Mouse (Mus musculus) erythroblast, embryonic 14.5 days (primary cell): Measurements from ENCODE around the gene Ndufaf3. TPM values are rescaled to one million over a fixed set of nuclear protein-coding genes. Genes with fewer than 3 reads are reported as not detected.

Source experiments
- H3K27me3 ChIP-seq: 2 replicates; pipeline ENCODE4 v1.6.1; 2012; ENCODE audit warnings: inconsistent platforms; ENCODE audit not compliant: control insufficient read depth
- H3K36me3 ChIP-seq: 2 replicates; pipeline ENCODE4 v1.6.1; 2012; ENCODE audit warnings: mild to moderate bottlenecking, inconsistent platforms; ENCODE audit not compliant: control insufficient read depth
- H3K4me1 ChIP-seq: 2 replicates; pipeline ENCODE4 v1.6.1; 2012; ENCODE audit warnings: inconsistent platforms; ENCODE audit not compliant: control insufficient read depth
- H3K4me3 ChIP-seq: replicated peaks from 2 replicates; pipeline ENCODE3; 2012; ENCODE audit warnings: moderate library complexity, mild to moderate bottlenecking, inconsistent platforms
- H3K9me3 ChIP-seq: 2 replicates; pipeline ENCODE4 v1.6.1; 2012; ENCODE audit warnings: low read length, inconsistent platforms, mixed read lengths; ENCODE audit not compliant: control insufficient read depth
- GATA1 ChIP-seq: IDR thresholded peaks from 2 replicates; pipeline ENCODE4 v1.6.1; 2012; ENCODE audit warnings: low read length, inconsistent platforms, mixed read lengths
- TAL1 ChIP-seq: IDR thresholded peaks from 3 replicates; pipeline ENCODE4 v1.6.1; 2012; ENCODE audit warnings: low read length, inconsistent platforms, mixed read lengths
- polyA plus RNA-seq: library from polyadenylated mRNA; stranded (reverse); fragments of >175 nt; gene quantifications from 2 replicates; pipeline ENCODE4 v1.2.3, GENCODE M21; 2012

The Ndufaf3 gene
- polyA plus RNA-seq, 1 experiment = 1.1 TPM

DNA sequence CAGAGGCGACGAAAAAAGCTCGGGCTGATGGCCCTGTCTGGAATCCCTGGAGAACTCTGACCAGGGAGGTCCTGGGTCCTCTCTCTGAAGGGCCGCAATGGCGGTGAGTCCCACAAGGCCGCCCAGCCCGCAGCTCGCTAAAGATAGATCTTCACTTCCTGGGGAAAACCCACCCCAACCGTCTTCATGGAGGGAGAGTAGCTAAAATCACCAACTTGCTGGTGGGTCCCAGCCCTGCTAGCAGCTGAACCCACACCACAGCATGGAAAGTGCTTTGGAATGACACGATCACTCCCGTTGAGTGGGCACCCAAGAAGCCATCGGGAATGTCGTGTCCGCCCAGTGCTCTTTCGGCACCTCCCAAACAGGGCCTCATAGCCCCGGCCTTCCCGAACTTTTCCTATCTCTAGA lies 1.3 kb upstream of the Ndufaf3 start:
- Histone ChIP-seq H3K27me3 (no peaks in the 10 kb centered on the region), H3K4me1 (peaks cover 78% of the 10 kb centered on the region), H3K36me3 (peaks cover 59% of the 10 kb centered on the region), H3K4me3 (peak overlapping the region; percentile 73), H3K9me3 (no peaks in the 10 kb centered on the region)
- TF ChIP-seq GATA1 = no peak
- TF ChIP-seq TAL1 = no peak

DNA sequence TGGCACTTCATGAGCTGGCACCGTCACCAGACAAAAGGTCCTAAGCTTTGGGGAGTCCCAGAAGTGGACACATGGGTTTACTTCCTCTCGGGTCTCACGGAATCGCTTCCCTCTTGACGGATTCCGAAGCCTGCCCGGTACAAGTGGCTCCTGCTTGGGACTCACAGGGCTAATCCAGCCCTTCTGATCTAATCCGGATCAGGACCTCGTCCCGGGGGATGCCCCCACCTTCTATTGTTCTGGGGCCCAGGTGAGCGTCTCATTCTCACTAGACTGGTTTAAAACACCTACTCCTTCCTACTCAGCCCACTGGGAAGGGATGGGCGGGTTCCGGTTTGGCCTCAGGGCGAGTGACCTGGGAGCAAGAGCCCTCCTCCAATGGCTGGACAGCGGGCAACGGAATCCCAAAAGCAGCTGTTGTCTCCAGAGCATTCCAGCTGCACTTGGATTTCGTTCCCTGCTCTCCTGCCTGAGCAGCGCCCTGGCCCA lies 741 bp upstream of the Ndufaf3 start:
- peak overlapping the region; percentile 73 for H3K4me3 ChIP-seq
- no peaks in the 10 kb centered on the region for H3K9me3 ChIP-seq
- H3K27me3 ChIP-seq = no peaks in the 10 kb centered on the region
- H3K4me1 ChIP-seq = peaks cover 82% of the 10 kb centered on the region
- H3K36me3 ChIP-seq = peaks cover 59% of the 10 kb centered on the region
- TF ChIP-seq GATA1 = no peak
- TF ChIP-seq TAL1 = no peak

DNA sequence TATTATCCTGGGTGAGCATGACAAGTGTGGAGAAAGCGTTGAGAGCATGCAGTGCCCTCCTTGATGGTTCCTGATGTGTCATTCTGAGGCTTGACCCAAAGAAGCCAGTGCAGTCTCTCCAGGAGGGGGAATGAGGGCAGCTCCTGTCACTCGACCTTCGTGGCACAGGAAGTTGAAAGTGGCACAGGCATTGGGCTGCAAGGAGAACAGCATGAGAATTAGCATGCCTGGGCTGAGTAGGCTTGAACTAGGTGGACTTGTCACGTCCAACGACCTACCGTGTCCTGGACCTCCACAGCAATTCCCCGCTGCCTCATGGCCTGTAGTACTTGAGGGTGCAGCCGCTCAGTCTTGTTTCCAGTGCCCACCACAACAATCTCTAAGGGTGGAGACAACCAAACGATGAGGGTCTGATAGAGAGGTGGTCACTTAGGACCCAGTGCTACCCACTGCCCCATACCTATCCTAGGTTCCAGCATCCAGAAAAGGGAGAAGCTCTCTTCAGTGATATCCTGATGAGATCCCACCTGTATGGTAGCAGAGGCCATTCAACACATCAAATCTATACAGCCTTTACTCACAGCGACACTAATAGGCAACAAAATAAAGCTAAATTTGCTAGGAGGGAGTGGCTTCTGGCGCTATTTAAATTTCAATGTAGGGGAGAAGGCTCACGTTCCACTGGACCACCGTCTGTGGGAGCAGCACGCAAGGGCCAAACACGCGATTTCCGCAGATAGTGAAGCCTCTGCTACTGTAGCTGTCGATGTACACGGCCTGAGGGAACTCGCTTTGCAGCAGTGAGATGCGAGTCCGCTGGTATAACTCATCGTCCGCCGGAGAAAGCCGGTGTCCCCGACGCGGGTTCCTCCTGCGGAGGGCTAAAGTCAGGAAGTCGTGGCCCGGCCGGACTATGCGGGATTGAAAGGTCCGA lies 1.1 kb downstream of the Ndufaf3 start:
- H3K4me1 ChIP-seq = peaks cover 89% of the 10 kb centered on the region
- TF ChIP-seq TAL1 (no peak), GATA1 (no peak)
- peaks cover 59% of the 10 kb centered on the region for H3K36me3 ChIP-seq

DNA sequence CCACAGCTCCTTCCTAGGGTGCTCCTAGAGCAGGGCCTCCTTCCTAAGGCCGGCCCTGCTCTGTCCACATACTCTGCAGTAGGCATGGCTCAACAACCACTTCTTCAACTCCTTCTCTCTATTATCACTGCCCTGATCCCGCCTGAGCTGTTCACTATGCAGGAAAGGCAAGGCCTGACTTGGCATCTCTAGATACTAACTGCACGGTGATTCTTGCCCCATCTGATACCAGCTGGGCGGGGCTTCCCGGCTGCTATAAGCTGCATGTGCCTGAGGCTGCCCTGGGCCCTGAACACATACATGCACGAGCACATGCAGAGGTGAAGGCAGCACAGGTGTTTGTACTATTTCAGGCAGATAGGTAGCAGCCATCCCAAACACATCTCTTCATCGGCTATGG lies 3.1 kb downstream of the Ndufaf3 start:
- Histone ChIP-seq H3K27me3 (no peaks in the 10 kb centered on the region), H3K4me1 (peaks cover 82% of the 10 kb centered on the region), H3K4me3 (no peak overlapping the region), H3K36me3 (peaks cover 66% of the 10 kb centered on the region), H3K9me3 (no peaks in the 10 kb centered on the region)
- TF ChIP-seq GATA1 (peak; percentile 56; the same call in 1 of the 2 replicates), TAL1 (no peak)

More for the DNA sequence above, 1.1 kb downstream of the Ndufaf3 start:
- H3K9me3 ChIP-seq = no peaks in the 10 kb centered on the region
- no peaks in the 10 kb centered on the region for H3K27me3 ChIP-seq
- H3K4me3 ChIP-seq = peak overlapping the region; percentile 73

DNA sequence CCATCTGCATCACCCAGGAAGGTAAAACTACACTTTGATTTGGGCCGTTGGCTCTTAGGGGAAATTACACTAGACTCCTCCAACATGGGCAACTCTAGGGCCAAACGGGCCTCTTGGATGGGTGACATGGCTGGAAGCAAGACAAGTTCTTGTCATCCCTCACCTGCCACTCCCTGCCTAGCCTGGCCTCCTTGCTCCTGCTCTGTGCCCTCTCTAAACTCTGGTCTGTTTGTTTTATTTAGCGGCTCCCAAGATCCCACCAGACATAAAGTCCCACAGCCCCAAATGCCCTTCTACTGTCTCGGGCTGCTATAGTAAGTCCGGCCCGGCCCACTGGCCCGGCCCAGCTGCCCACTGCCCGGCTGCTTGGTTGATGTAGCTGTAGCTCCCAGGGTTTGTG lies 3.6 kb downstream of the Ndufaf3 start:
- no peak for TF ChIP-seq TAL1
- TF ChIP-seq GATA1 = no peak
- H3K9me3 ChIP-seq = no peaks in the 10 kb centered on the region
- H3K36me3 ChIP-seq = peaks cover 70% of the 10 kb centered on the region
- no peak overlapping the region for H3K4me3 ChIP-seq
- H3K4me1 ChIP-seq = peaks cover 78% of the 10 kb centered on the region
- no peaks in the 10 kb centered on the region for H3K27me3 ChIP-seq

DNA sequence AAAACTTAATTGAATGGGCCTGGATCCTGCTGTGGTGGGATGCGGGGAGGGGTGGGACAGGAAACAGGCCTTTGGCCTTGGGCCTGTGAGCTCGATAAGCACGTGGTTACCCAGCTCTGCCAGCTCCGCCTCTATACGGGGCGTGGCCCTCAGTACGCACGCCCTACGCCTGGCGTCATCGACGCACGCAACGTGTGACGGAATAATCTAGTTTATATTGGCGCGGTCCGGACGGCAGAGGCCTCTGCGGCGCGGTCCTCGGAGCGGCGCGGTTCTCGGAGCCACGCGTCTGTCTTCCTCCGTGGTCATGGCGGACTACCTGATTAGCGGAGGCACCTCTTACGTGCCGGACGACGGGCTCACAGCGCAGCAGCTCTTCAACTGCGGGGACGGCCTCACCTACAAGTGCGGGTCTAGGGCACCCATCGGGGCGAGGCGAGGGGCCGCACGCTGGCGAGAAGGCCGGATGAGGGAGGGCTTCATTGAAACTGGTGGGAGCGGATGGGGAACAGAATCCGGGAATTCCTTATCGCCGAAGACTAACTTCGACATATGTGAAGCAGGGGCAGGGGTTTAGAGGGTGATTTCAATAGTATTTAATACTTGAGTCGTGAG lies 6.9 kb downstream of the Ndufaf3 start, which contains the start of gene Impdh2:
Gene Impdh2, plus strand, starts transcription at position 60 of the 615 bp plus-strand sequence.
- H3K27me3 ChIP-seq = no peaks in the 10 kb centered on the region
- peaks cover 91% of the 10 kb centered on the region for H3K36me3 ChIP-seq
- peaks cover 48% of the 10 kb centered on the region for H3K4me1 ChIP-seq
- peak within 1 kb of the TSS; percentile 82 for H3K4me3 ChIP-seq
- no peaks in the 10 kb centered on the region for H3K9me3 ChIP-seq
- no peak for TF ChIP-seq GATA1
- no peak for TF ChIP-seq TAL1

DNA sequence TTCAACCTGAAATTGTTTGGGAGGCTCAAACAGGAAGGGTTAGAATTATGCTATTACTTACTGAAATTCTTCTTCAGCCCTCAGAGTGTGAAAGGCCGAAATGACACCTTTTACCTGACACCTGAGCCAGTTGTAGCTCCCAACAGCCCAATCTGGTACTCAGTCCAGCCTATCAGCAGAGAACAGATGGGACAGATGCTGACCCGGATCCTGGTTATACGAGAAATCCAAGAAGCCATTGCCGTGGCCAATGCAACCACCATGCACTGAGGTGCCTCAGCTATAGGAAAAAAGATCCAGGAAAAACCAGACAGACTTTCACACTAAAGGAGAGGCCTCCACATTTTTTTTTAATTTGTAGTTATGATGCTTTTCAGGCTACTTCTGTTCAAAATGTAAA lies 8.1 kb downstream of the Ndufaf3 start:
- Histone ChIP-seq H3K36me3 (peaks cover 91% of the 10 kb centered on the region), H3K27me3 (no peaks in the 10 kb centered on the region), H3K4me1 (peaks cover 38% of the 10 kb centered on the region), H3K9me3 (no peaks in the 10 kb centered on the region), H3K4me3 (no peak overlapping the region)
- TF ChIP-seq GATA1 (no peak), TAL1 (no peak)

DNA sequence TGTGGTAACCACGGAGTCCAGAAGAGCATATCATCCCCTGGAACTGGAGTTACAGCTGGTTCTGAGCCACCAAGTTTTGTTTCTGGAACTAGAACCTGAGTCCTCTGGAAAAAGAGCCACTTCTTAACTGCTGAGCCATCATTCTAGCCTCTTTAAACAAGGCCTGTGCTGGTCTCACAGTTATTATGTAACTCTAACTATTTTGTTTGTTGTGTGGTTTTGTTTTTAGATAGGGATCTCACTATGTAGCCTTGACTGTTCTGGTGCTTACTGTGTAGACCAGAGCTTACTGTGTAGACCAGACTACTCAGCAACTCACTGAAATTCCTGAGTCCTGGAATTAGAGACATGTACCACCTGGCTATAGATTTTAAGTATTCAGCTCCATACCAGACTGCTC lies 20.4 kb downstream of the Ndufaf3 start:
- Histone ChIP-seq H3K4me3 (no peak overlapping the region), H3K9me3 (no peaks in the 10 kb centered on the region), H3K4me1 (peaks cover 11% of the 10 kb centered on the region), H3K27me3 (no peaks in the 10 kb centered on the region), H3K36me3 (peaks cover 97% of the 10 kb centered on the region)
- TF ChIP-seq GATA1 = no peak
- no peak for TF ChIP-seq TAL1

DNA sequence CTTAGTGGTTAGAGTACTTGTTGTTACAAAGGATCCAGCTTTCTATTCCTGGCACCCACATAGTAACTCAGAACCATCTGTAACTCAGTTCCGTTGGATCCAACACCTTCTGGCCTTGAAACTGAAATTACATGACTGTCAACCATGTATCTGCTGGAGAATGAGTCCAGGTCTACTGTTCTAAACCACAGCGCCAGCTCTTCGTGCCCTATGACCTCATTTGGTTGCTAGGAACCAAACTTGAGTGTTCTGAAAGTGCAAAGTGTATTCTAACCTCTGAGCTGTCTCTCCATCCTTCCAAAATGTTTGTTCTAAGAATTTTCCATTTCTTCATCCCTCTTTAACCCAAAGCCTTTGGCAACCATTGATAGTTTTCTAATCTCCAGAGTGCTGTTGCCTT lies 21.2 kb downstream of the Ndufaf3 start:
- Histone ChIP-seq H3K36me3 (peaks cover 97% of the 10 kb centered on the region), H3K27me3 (no peaks in the 10 kb centered on the region), H3K9me3 (no peaks in the 10 kb centered on the region), H3K4me1 (peaks cover 11% of the 10 kb centered on the region), H3K4me3 (no peak overlapping the region)
- no peak for TF ChIP-seq TAL1
- no peak for TF ChIP-seq GATA1
